Mouse (Mus musculus) forebrain, embryonic 11.5 days (tissue): ENCODE measurements around the gene Ap3m1. TPM values are rescaled to one million over a fixed set of nuclear protein-coding genes. Genes with fewer than 3 reads are reported as not detected.

ENCODE experiments used
- ATAC-seq: fragments of 200-750 bp; cut with Nextera tagmentation; replicated peaks from 2 replicates; pipeline ENCODE4 v1.8.0; 2017; ENCODE audit warnings: moderate TSS enrichment; ENCODE audit not compliant: low FRiP score
- DNase-seq: peaks from one replicate; pipeline ENCODE4 v3.0.0-alpha.2; 2017; ENCODE audit warnings: low spot score
- H3K27ac ChIP-seq: fragments of 300-500 bp; sonication (generic); 2 replicates; pipeline ENCODE4 v1.5.1; 2014; ENCODE audit warnings: low read depth, low read length
- H3K27me3 ChIP-seq: fragments of 300-500 bp; sonication (generic); 2 replicates; pipeline ENCODE4 v1.6.1; 2014; ENCODE audit warnings: mild to moderate bottlenecking, low read length, mixed read lengths; ENCODE audit not compliant: control insufficient read depth, insufficient read depth
- H3K36me3 ChIP-seq: fragments of 300-500 bp; sonication (generic); 2 replicates; pipeline ENCODE4 v1.6.1; 2014; ENCODE audit warnings: mild to moderate bottlenecking, low read length, moderate library complexity, mixed read lengths; ENCODE audit not compliant: control insufficient read depth, insufficient read depth
- H3K4me1 ChIP-seq: fragments of 300-500 bp; sonication (generic); replicated peaks from 2 replicates; pipeline ENCODE4 v1.6.1; 2014; ENCODE audit warnings: low read length, mixed read lengths; ENCODE audit not compliant: control insufficient read depth, insufficient read depth
- H3K4me2 ChIP-seq: fragments of 300-500 bp; sonication (generic); 2 replicates; pipeline ENCODE4 v1.6.1; 2014; ENCODE audit warnings: low read depth, mild to moderate bottlenecking, low read length, moderate library complexity, mixed read lengths; ENCODE audit not compliant: severe bottlenecking
- H3K4me3 ChIP-seq: fragments of 300-500 bp; sonication (generic); 2 replicates; pipeline ENCODE4 v1.5.1; 2014; ENCODE audit warnings: low read depth, low read length
- H3K9ac ChIP-seq: fragments of 300-500 bp; sonication (generic); 2 replicates; pipeline ENCODE4 v1.6.1; 2014; ENCODE audit warnings: low read length
- H3K9me3 ChIP-seq: fragments of 300-500 bp; sonication (generic); 2 replicates; pipeline ENCODE4 v1.6.1; 2016; ENCODE audit warnings: low read length, mixed read lengths; ENCODE audit not compliant: control insufficient read depth
- WGBS: fragments of 180-500 bp; shearing (Covaris S2); extraction: QIAGEN DNeasy Blood & Tissue Kit; methylation state at CpG from one replicate; pipeline ENCODE4 v1.1.7; 2014; 5-methylcytosine and 5-hydroxymethylcytosine counted together
- polyA plus RNA-seq: library from polyadenylated mRNA; unstranded; fragments of >200 nt; fragmentation: Nextera tagmentation; extraction: Ambion mirVana; gene quantifications from 2 replicates; pipeline ENCODE4 v1.2.1, GENCODE M21; 2014

Gene Ap3m1
- polyA plus RNA-seq, 1 experiment from 2014 or later, result 120 TPM

DNA sequence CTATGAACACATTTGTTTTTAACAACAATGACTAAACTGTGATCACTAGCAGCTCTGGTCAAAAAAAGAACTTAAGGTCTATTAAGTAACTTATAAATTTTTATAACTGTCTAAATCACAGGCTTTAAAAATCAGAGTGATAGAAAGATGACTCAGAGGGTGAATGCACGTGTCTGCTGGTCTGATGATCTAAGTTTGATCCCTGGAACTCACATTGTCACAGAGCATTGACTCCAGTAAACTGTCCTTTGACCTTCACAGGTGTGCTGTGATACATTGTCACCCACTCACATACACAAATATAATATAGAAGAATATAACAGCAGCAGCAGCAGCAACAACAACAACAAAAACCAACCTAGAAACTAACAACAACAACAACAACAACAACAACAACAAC is 60.8 kb downstream of the Ap3m1 start:
- 92% methylated on average over 1 of the region's 1 CpGs for WGBS
- DNase-seq, result no peak
- no peaks in the 10 kb centered on the region for H3K9me3 ChIP-seq
- no peak overlapping the region for H3K4me2 ChIP-seq
- H3K27ac ChIP-seq, result no peak overlapping the region
- ATAC-seq, result no peak
- no peak overlapping the region for H3K4me3 ChIP-seq
- H3K9ac ChIP-seq, result no peak overlapping the region
- H3K4me1 ChIP-seq, result no peaks in the 10 kb centered on the region
- H3K27me3 ChIP-seq, result no peaks in the 10 kb centered on the region
- no peaks in the 10 kb centered on the region for H3K36me3 ChIP-seq

DNA sequence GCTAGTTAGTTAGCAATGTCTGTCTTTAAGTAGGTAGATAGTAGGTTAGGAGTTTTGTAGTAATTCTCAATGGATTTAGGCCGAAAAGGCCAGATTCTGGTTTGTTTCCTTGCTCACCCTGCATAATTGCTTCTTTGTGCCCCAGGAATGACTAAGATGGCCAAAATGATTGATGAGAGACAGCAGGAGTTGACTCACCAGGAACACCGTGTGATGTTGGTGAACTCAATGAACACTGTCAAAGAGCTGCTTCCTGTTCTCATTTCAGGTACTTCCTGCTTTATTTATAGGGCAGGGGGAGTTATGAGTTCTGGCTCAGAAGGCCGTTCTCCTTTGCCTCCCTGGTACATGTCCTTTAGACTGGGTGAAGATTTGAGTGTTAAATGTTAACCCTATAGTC is 66.8 kb downstream of the Ap3m1 start:
- ATAC-seq, result no peak
- H3K4me1 ChIP-seq, result no peaks in the 10 kb centered on the region
- 76% methylated on average over 3 of the region's 3 CpGs for WGBS

GRCm38 (mm10) chr14:20983832-20984231 is 68.5 kb downstream of the Ap3m1 start:
- Histone ChIP-seq H3K9ac (no peak overlapping the region), H3K36me3 (no peaks in the 10 kb centered on the region; the same call in 1 of the 2 replicates), H3K4me3 (no peak overlapping the region), H3K4me1 (no peaks in the 10 kb centered on the region), H3K4me2 (no peak overlapping the region), H3K27ac (no peak overlapping the region), H3K9me3 (no peaks in the 10 kb centered on the region), H3K27me3 (no peaks in the 10 kb centered on the region)
- DNase-seq (no peak), ATAC-seq (no peak)
- 44% methylated on average over 2 of the region's 2 CpGs for WGBS

More for the DNA sequence above, 66.8 kb downstream of the Ap3m1 start:
- no peak overlapping the region for H3K4me2 ChIP-seq
- DNase-seq, result no peak
- no peaks in the 10 kb centered on the region; the same call in 1 of the 2 replicates for H3K36me3 ChIP-seq
- H3K9ac ChIP-seq, result no peak overlapping the region
- H3K9me3 ChIP-seq, result no peaks in the 10 kb centered on the region
- H3K27me3 ChIP-seq, result no peaks in the 10 kb centered on the region
- no peak overlapping the region for H3K27ac ChIP-seq
- H3K4me3 ChIP-seq, result no peak overlapping the region

Other genes with a start within 250 kb of the Ap3m1 start
- 0.25 and 0.31 TPM in 2 replicates for gene Plau, start 215.8 kb downstream of the Ap3m1 start, polyA plus RNA-seq
- gene Vcl, start 123.1 kb downstream of the Ap3m1 start, polyA plus RNA-seq, result 29.4 and 30.2 TPM in 2 replicates
- gene Adk, start 66 bp upstream of the Ap3m1 start, polyA plus RNA-seq, result 138 and 140 TPM in 2 replicates